Mouse (Mus musculus) testis, adult 2 months (tissue): ENCODE results near the gene F830045P16Rik.

Experiments used
- CTCF ChIP-seq: fragments of 200-500 bp; IDR thresholded peaks from 2 replicates; pipeline ENCODE4 v1.5.1; 2012; ENCODE audit warnings: low read depth, mild to moderate bottlenecking, inconsistent platforms, low read length, moderate library complexity; ENCODE audit not compliant: control insufficient read depth, insufficient read depth, insufficient replicate concordance
- POLR2A ChIP-seq: fragments of 200-500 bp; IDR thresholded peaks from 2 replicates; pipeline ENCODE4 v1.6.1; 2012; ENCODE audit warnings: low read depth, mild to moderate bottlenecking, inconsistent platforms, low read length, moderate library complexity; ENCODE audit not compliant: control insufficient read depth

DNA sequence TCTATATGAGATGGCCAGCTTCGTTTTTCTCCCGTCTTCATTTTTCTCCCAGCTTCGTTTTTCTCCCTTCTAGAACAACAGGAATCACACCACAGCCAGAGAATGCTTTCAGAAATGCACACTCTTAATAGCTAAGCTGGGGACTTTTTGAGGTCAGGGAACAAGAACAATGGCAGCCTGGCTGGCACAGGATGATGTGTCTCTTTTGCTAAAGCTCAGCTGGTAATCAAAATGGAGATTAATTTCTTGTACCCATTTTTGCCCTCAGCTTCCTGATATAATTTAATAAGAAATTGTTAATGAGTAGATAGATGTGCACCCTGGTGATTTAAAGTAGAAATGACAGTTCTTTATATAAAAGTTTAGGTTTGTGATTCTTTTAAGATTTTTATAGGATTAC, 112.7 kb downstream of the F830045P16Rik start:
- TF ChIP-seq CTCF = no peak
- no peak for TF ChIP-seq POLR2A
